Mouse (Mus musculus): ENCODE measurements around the gene Amz2. TPM values are rescaled to one million over a fixed set of nuclear protein-coding genes. Genes with fewer than 3 reads are reported as not detected.

Amz2 gene
- polyA plus RNA-seq, 1 experiment, result 63.8 TPM

- 70% methylated on average over 3 of the region's 3 CpGs for WGBS
- H3K27ac ChIP-seq (ENCODE audit: insufficient read depth, low read length), result no peak overlapping the region
- DNase-seq, result no peak
- H3K27me3 ChIP-seq (ENCODE audit: control insufficient read depth, insufficient read depth, low read length), result no peaks in the 10 kb centered on the region
- TF ChIP-seq CTCF (IDR thresholded peaks at IDR 0.05; ENCODE audit: borderline replicate concordance, insufficient read depth, low read depth, low read length) (peak; percentile 74), POLR2A (IDR thresholded peaks at IDR 0.05; ENCODE audit: borderline replicate concordance, insufficient read depth, low read length) (no peak)
- no peak overlapping the region for H3K4me3 ChIP-seq (replicated peaks; ENCODE audit: insufficient read depth, low read depth, low read length)
- H3K4me1 ChIP-seq (ENCODE audit: control insufficient read depth, insufficient read depth, low read length), result no peaks in the 10 kb centered on the region; the same call in none of the 2 replicates
Measured at GRCm38 (mm10) chr11:109441119-109441518, 15.4 kb downstream of the Amz2 start.

- WGBS, result 82% methylated on average over 5 of the region's 5 CpGs
Measured at GRCm38 (mm10) chr11:109442166-109442730, 16.5 kb downstream of the Amz2 start.

GRCm38 (mm10) chr11:109443468-109444263 is 17.9 kb downstream of the Amz2 start:
- no peaks in the 10 kb centered on the region for H3K27me3 ChIP-seq (ENCODE audit: control insufficient read depth, insufficient read depth, low read length)
- no peak overlapping the region for H3K27ac ChIP-seq (ENCODE audit: insufficient read depth, low read length)
- TF ChIP-seq CTCF (IDR thresholded peaks at IDR 0.05; ENCODE audit: borderline replicate concordance, insufficient read depth, low read depth, low read length) (no peak), POLR2A (IDR thresholded peaks at IDR 0.05; ENCODE audit: borderline replicate concordance, insufficient read depth, low read length) (no peak)
- no peak for DNase-seq
- H3K4me1 ChIP-seq (ENCODE audit: control insufficient read depth, insufficient read depth, low read length), result no peaks in the 10 kb centered on the region
- WGBS, result 91% methylated on average over 8 of the region's 8 CpGs
- H3K4me3 ChIP-seq (replicated peaks; ENCODE audit: insufficient read depth, low read depth, low read length), result no peak overlapping the region

More at GRCm38 (mm10) chr11:109442166-109442730, 16.5 kb downstream of the Amz2 start:
- Histone ChIP-seq H3K4me3 (replicated peaks; ENCODE audit: insufficient read depth, low read depth, low read length) (no peak overlapping the region), H3K27me3 (ENCODE audit: control insufficient read depth, insufficient read depth, low read length) (no peaks in the 10 kb centered on the region), H3K4me1 (ENCODE audit: control insufficient read depth, insufficient read depth, low read length) (no peaks in the 10 kb centered on the region; the same call in 1 of the 2 replicates), H3K27ac (ENCODE audit: insufficient read depth, low read length) (no peak overlapping the region)
- DNase-seq, result no peak
- TF ChIP-seq POLR2A (IDR thresholded peaks at IDR 0.05; ENCODE audit: borderline replicate concordance, insufficient read depth, low read length) (no peak), CTCF (IDR thresholded peaks at IDR 0.05; ENCODE audit: borderline replicate concordance, insufficient read depth, low read depth, low read length) (no peak)

GRCm38 (mm10) chr11:109444600-109444999 is 18.9 kb downstream of the Amz2 start:
- Histone ChIP-seq H3K27me3 (ENCODE audit: control insufficient read depth, insufficient read depth, low read length) (no peaks in the 10 kb centered on the region), H3K4me3 (replicated peaks; ENCODE audit: insufficient read depth, low read depth, low read length) (no peak overlapping the region), H3K4me1 (ENCODE audit: control insufficient read depth, insufficient read depth, low read length) (no peaks in the 10 kb centered on the region), H3K27ac (ENCODE audit: insufficient read depth, low read length) (no peak overlapping the region)
- no peak for DNase-seq
- WGBS, result 63% methylated on average over 7 of the region's 7 CpGs
- TF ChIP-seq CTCF (IDR thresholded peaks at IDR 0.05; ENCODE audit: borderline replicate concordance, insufficient read depth, low read depth, low read length) (peak; percentile 31; the same call in 1 of the 2 replicates), POLR2A (IDR thresholded peaks at IDR 0.05; ENCODE audit: borderline replicate concordance, insufficient read depth, low read length) (no peak)

- Histone ChIP-seq H3K4me3 (replicated peaks; ENCODE audit: insufficient read depth, low read depth, low read length) (no peak overlapping the region), H3K27me3 (ENCODE audit: control insufficient read depth, insufficient read depth, low read length) (no peaks in the 10 kb centered on the region), H3K4me1 (ENCODE audit: control insufficient read depth, insufficient read depth, low read length) (no peaks in the 10 kb centered on the region), H3K27ac (ENCODE audit: insufficient read depth, low read length) (no peak overlapping the region)
- TF ChIP-seq CTCF (IDR thresholded peaks at IDR 0.05; ENCODE audit: borderline replicate concordance, insufficient read depth, low read depth, low read length), result peak; percentile 79
- no peak for TF ChIP-seq POLR2A (IDR thresholded peaks at IDR 0.05; ENCODE audit: borderline replicate concordance, insufficient read depth, low read length)
- DNase-seq, result peak; percentile 37 to 59
- WGBS, result 45% methylated on average over 13 of the region's 13 CpGs
Measured at GRCm38 (mm10) chr11:109445438-109446035, 19.8 kb downstream of the Amz2 start.

GRCm38 (mm10) chr11:109451169-109451568 is 25.4 kb downstream of the Amz2 start:
- 87% methylated on average over 11 of the region's 11 CpGs for WGBS
- H3K4me3 ChIP-seq (replicated peaks; ENCODE audit: insufficient read depth, low read depth, low read length), result no peak overlapping the region
- H3K27ac ChIP-seq (ENCODE audit: insufficient read depth, low read length), result no peak overlapping the region
- no peak for DNase-seq
- no peak for TF ChIP-seq POLR2A (IDR thresholded peaks at IDR 0.05; ENCODE audit: borderline replicate concordance, insufficient read depth, low read length)
- no peaks in the 10 kb centered on the region for H3K27me3 ChIP-seq (ENCODE audit: control insufficient read depth, insufficient read depth, low read length)
- no peaks in the 10 kb centered on the region for H3K4me1 ChIP-seq (ENCODE audit: control insufficient read depth, insufficient read depth, low read length)

GRCm38 (mm10) chr11:109456261-109456660 is 30.5 kb downstream of the Amz2 start:
- H3K27me3 ChIP-seq (ENCODE audit: control insufficient read depth, insufficient read depth, low read length), result no peaks in the 10 kb centered on the region
- H3K27ac ChIP-seq (ENCODE audit: insufficient read depth, low read length), result no peak overlapping the region
- TF ChIP-seq CTCF (IDR thresholded peaks at IDR 0.05; ENCODE audit: borderline replicate concordance, insufficient read depth, low read depth, low read length) (no peak), POLR2A (IDR thresholded peaks at IDR 0.05; ENCODE audit: borderline replicate concordance, insufficient read depth, low read length) (no peak)
- 93% methylated on average over 5 of the region's 5 CpGs for WGBS
- H3K4me1 ChIP-seq (ENCODE audit: control insufficient read depth, insufficient read depth, low read length), result no peaks in the 10 kb centered on the region
- H3K4me3 ChIP-seq (replicated peaks; ENCODE audit: insufficient read depth, low read depth, low read length), result no peak overlapping the region
- no peak for DNase-seq
